Mouse (Mus musculus): ENCODE results near the gene Decr2. TPM values are rescaled to one million over a fixed set of nuclear protein-coding genes. Genes with fewer than 3 reads are reported as not detected.
"Not testable (repeated sequence)": the region's sequence is repeated elsewhere in the genome, so short reads cannot be mapped to it uniquely, and the experiment has no call there.

The Decr2 gene
- 1 to 10 TPM; 2.8 to 4.2 (median 2.8) TPM for total RNA-seq (2022)

- peak; percentile 72 to 75 for DNase-seq (ENCODE audit: low spot score in 2 of 2)
These were observed at the start of gene Decr2 for GRCm38 (mm10) chr17:26089905-26090632. Decr2 (minus strand) TSS chr17:26090337.

- peak; percentile 43 to 62 for DNase-seq (ENCODE audit: low spot score in 2 of 2)
These were observed 48.8 kb upstream of the Decr2 start for GRCm38 (mm10) chr17:26138901-26139381.

GRCm38 (mm10) chr17:26138239-26138836, 48.2 kb upstream of the Decr2 start, which contains the start of gene Axin1:
Axin1 (plus strand) TSS chr17:26138688.
- DNase-seq (ENCODE audit: low spot score in 2 of 2), result peak; percentile 88 to 91

GRCm38 (mm10) chr17:26137751-26138130, 47.6 kb upstream of the Decr2 start:
- no peak for DNase-seq (ENCODE audit: low spot score in 2 of 2)

- no peak for DNase-seq (ENCODE audit: low spot score in 2 of 2)
These were observed 47.1 kb upstream of the Decr2 start for GRCm38 (mm10) chr17:26137106-26137750.

GRCm38 (mm10) chr17:26131856-26132853, 42.0 kb upstream of the Decr2 start:
- no peak for DNase-seq (ENCODE audit: low spot score in 2 of 2)

GRCm38 (mm10) chr17:26131062-26131732, 41.1 kb upstream of the Decr2 start:
- DNase-seq (ENCODE audit: low spot score in 2 of 2), result no peak

GRCm38 (mm10) chr17:26125226-26125625, 35.1 kb upstream of the Decr2 start:
- DNase-seq (ENCODE audit: low spot score in 2 of 2), result no peak

GRCm38 (mm10) chr17:26124560-26124959, 34.4 kb upstream of the Decr2 start:
- DNase-seq (ENCODE audit: low spot score in 2 of 2), result no peak

- DNase-seq (ENCODE audit: low spot score in 2 of 2), result peak; percentile 81 to 85
These were observed 33.1 kb upstream of the Decr2 start, which contains the start of gene Mrpl28 for GRCm38 (mm10) chr17:26123267-26123684. Mrpl28 (plus strand) TSS chr17:26123500.

- no peak for DNase-seq (ENCODE audit: low spot score in 2 of 2)
These were observed 32.4 kb upstream of the Decr2 start for GRCm38 (mm10) chr17:26122431-26123140.

- peak in 1 of 2 experiments; percentile 36 for DNase-seq (ENCODE audit: low spot score in 2 of 2)
These were observed 29.9 kb upstream of the Decr2 start for GRCm38 (mm10) chr17:26119766-26120710.

GRCm38 (mm10) chr17:26116503-26117258, 26.5 kb upstream of the Decr2 start:
- no peak for DNase-seq (ENCODE audit: low spot score in 2 of 2)

- no peak for DNase-seq (ENCODE audit: low spot score in 2 of 2)
These were observed 25.9 kb upstream of the Decr2 start for GRCm38 (mm10) chr17:26115956-26116487.

GRCm38 (mm10) chr17:26115205-26115898, 25.2 kb upstream of the Decr2 start:
- DNase-seq (ENCODE audit: low spot score in 2 of 2), result no peak

- not testable (repeated sequence) for DNase-seq (ENCODE audit: low spot score in 2 of 2)
These were observed 24.3 kb upstream of the Decr2 start for GRCm38 (mm10) chr17:26114461-26114860.

GRCm38 (mm10) chr17:26114061-26114460, 23.9 kb upstream of the Decr2 start:
- no peak for DNase-seq (ENCODE audit: low spot score in 2 of 2)
